Mouse (Mus musculus) gastrocnemius, postnatal 10 days (tissue): ENCODE results near the gene Atg4d. TPM values are rescaled to one million over a fixed set of nuclear protein-coding genes. Genes with fewer than 3 reads are reported as not detected.
A peak's percentile ranks its signal among the peaks of the same experiment; 100 is the strongest.
"Not testable (repeated sequence)": the region's sequence is repeated elsewhere in the genome, so short reads cannot be mapped to it uniquely, and the experiment has no call there.

Experiments
- DNase-seq: peaks from one replicate; pipeline ENCODE4 v3.0.0; 2021; ENCODE audit warnings: mixed read lengths
- total RNA-seq, 2 experiments: library from RNA; stranded (reverse); gene quantifications; 2 replicates each; pipeline ENCODE4 v1.2.3; 2021

Gene Atg4d
- total RNA-seq, 2 experiments from 2014 or later: 28.4 to 31.9 TPM

DNA sequence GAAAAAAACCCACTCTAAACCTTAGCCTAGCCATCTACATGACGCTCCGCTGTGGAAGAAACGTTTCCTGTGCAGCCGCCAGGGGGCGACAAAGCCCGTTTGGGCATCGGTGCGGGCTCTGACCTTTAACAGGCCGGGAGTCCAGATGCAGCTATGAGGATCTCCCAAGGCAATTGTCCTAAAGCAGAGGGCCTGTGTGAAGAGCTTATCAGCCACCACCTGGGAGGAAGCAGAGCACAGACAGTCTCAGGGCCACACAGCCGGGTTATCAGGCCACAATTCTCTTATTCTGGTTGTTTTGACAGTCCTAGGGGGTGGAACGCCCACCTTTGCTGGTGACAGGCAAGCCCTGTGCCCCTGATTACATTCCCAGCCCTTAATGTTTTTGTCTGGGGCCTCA lies 48.3 kb downstream of the Atg4d start:
- DNase-seq: peak; percentile 96

DNA sequence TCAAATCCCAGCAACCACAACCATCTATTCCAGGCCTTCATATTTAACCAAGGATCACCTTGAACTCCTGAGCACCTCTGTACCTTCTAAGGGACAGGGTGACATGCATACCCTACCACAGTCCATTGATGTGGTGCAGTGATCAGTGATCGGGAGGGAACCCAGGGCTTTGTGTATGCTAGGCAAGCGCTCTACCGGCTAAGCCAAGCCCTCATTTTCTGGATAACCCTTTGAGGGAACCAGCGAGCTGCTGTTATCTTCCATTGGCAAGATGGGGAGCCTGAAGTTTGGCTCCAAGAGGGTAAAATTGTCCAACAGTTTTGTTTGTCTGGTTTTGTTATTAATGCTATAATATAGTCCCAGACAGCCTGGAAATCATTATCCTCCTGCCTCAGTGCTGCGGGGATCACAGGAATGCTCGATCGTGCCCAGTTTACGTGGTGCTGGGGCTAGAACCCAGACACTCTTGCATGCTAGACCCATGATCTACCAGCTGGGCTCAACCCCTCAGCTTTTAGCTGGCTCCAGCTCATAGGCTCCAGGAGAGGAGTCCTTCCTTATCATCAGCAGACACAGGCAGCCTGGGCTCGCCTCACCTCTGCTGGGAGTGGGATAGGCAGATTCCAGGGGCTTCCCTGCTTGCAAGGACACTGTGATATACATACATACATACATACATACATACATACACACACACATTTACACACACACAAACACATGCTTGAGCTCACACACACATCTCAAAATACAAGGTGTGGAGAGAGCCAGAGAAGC lies 49.5 kb downstream of the Atg4d start:
- no peak for DNase-seq

DNA sequence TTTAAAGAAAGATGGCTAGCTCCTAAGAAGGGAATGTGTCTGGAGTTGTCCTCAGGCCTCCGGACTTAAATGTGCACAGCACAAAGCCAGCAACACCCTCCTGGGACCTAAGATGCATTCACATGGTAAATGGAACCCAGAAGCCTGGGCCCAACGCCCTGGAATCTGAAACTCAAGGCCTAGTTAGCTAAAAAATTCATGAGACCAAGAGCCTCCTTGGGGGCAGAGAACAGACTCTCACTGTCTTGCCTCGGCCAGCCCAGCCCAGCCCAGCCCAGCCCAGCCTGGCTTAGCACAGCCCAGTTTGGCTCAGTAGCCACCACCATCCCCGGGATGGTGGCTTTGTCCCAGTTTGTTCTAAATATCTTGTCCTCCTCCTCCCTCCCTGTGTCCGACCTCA lies 50.3 kb downstream of the Atg4d start:
- DNase-seq: peak; percentile 32

DNA sequence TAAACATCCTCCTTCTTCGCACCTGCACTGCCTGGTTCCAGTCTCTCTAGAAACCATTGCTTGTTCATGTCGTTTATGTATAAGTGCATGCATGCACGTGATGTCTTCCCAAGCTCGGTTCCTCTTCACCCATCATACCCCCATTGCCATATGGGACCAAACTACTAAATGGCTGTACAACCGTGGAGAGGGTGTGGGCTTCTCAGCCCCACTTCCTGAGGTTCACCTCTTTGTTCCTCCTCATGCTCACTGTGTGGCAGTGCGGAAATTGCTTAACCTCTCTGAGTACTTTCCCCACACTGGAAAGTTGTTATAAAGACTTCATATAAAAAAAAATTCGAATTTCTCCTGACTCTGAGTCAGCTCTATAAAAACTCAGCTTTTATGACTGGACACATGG lies 51.6 kb downstream of the Atg4d start:
- no peak for DNase-seq

DNA sequence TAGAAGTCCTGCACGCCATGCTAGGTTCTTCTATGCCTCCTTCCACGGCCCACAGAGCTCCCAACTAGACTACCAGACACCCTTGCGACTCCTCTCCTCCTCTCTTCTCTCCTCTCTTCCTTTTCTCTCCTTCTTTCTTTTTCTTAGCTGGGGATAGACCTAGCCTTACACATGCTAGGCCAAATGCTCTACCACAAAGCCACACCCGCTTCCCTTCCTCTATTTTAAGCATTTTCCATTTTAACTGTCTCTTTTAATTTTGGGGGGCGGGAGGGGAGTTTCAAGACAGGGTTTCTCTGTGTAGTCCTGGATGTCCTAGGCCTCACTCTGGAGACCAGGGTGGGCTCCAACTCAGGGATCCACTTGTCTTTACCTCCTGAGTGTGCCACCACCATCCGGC lies 53.7 kb downstream of the Atg4d start:
- DNase-seq: no peak

DNA sequence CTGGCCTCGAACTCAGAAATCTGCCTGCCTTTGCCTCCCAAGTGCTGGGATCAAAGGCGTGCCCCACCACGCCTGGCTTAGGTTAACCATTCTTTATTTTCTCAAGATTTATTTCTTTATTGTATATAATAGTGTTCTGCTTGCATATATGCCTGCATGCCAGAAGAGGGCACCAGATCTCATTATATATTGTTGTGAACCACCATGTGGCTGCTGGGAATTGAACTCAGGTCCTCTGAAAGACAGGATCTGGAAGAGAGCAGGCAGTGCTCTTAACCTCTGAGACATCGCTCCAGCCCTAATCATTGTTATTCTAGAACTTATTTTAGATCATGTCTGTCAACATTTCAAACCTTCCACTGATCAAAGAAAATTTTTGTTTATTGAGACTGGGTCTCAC lies 54.4 kb downstream of the Atg4d start:
- no peak for DNase-seq

DNA sequence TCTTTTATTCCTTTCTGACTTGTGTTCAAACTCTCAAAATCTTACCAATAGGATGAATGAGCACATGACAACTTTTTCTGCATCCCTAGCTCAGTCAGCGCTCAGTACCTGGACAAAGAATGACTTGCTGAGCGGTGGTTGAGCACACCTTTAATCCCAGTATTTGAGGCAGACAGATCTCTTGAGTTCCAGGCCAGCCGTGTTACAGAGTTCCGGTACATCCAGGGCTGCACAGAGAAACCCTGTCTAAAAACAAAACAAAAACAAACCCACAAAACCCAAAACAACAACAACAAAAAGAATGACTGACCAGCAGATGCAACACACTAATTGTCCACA lies 55.2 kb downstream of the Atg4d start:
- DNase-seq: no peak

DNA sequence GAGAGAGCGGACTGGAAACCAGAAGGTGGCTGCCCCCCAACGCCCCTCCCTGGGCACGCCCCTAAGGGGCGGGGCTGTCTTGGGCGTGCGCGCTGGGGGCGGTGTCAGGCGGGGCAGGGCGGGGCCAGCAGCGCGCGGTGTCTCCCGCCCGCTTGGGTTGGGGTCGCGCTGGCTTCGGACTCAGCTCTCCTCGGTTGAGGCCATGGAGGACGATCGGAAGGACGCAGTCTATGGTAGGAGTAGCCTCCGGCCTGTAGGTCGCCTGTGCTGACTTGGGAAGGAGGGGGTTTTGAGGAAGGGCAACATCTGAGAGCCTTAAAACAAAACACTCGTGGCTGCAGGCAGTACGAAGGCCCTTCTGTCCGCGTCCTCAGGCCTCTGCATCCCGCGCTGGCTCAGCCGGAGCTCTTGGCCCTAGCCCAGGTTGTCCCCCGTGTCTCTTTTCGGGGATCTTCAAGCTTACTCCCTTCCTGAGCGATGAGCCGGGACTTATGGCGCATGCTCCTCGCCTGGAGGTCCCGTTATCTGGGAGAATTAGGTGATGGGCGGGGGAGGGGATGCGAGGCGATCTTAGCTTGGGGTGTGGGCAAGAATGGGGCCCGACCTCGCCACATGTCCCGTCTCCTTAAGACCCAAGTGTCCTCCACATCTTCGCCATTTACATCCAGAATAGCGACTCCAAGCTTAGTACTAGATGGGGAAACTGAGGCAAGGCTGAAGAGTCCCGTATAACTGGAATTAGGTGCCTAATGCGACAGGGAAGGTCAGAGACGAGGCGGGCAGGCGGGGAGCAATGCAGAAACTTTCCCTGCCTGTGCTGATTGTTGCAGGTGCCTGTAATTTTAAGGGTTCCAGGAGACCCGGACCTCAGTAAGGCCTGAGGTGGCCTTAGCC lies 55.8 kb downstream of the Atg4d start, which contains the start of gene Slc44a2:
Gene Slc44a2 (plus strand): TSS at position 80 of the 894 bp plus-strand sequence.
- DNase-seq: peak; percentile 85

DNA sequence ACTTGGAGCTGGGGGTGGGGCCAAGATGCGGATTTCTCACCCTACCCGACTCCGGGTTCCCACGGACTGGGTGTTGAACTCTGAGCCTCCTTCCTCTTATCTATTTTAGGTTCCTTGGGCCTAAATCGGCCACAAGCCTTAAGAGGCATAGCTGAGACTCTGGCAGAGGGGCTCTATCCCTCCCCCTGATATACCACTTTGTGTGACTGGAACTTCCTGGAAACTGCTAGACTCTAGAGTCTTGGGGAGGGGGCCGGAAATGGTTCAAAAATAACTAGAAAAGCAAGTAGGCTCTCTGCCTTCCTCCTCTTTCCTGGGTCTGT lies 56.4 kb downstream of the Atg4d start:
- no peak for DNase-seq

DNA sequence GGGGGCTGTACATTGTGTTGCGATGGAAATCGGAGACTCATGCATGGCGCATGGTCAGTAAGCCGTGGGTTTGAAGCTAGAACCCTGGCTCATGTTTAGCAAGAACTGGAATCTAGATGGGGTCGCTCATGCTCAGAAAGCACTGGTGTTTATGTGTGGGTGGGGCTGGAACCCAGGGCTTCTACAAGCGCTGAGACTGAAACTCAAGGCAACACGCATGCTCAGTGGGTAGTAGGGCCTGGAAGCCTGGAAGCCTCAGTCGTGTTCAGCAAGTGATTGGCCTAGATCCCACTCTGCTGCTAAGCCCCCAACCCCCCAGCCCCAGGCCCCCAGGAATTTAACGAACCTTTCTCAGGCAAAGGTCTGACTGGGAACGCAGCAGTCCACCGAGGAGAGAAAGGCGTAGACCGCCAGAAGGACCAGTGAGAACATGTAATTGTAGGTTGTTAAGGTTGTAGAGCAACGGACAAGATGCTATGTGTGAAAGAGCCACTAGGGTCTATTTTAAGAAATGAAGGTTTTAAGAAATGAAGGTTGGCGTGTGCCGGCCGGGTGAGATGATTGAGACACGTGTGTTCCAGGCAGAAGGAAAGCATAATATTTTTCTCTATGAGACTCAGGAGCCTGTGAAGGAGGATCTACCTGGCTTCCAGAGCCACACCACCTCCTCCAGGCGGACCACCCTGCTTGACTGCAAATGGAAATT lies 57.3 kb downstream of the Atg4d start:
- DNase-seq: no peak

DNA sequence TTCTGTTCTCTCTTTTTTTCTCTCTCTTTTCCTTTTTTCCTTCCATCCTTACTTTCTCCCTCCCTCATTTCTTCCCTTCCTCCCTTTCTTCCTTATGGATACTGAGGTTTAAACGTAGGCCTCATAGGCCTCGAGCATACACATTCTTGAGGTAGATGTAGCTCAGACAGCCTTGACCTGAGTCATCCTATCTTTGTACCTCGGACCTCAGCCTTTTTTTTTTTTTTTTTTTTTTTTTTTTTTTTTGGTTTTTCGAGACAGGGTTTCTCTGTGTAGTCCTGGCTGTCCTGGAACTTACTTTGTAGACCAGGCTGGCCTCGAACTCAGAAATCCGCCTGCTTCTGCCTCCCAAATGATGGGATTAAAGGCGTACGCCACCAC lies 57.8 kb downstream of the Atg4d start:
- not testable (repeated sequence) for DNase-seq

DNA sequence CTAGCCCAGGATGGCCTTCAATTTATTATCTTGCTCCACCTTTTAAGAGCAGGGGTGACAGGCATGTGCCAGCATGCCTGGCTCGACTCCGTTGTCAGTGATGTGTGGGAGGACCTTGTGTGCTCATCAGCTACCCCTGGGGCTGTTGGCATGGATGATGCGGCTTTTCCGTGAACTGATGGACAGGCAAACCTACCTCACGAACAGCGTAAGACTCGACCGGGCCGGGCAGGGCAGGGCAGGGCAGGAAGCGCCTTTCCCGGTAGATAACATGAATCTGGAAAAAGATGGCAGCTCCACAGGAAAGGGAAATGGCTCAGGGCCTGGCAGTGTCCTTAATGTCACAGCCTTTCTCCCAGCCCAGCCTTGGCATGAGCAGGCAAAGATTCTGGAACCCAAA lies 59.2 kb downstream of the Atg4d start:
- DNase-seq: no peak

Other genes with a start within 250 kb of the Atg4d start
- gene Icam1, start 249.3 kb upstream of the Atg4d start, total RNA-seq: 1 to 10 TPM; 3.8 to 5.6 TPM
- gene Icam4, start 235.9 kb upstream of the Atg4d start, total RNA-seq: under 1 TPM in 1 of 2 experiments, not detected in 1; 0.70 TPM
- gene Icam5, start 233.2 kb upstream of the Atg4d start, total RNA-seq: under 1 TPM; 0.14 to 0.25 TPM
- not detected for gene Zglp1, start 198.2 kb upstream of the Atg4d start, total RNA-seq
- gene Gm49373, start 192.2 kb upstream of the Atg4d start, total RNA-seq: under 1 TPM; 0.14 to 0.32 TPM
- gene Fdx1l, start 191.7 kb upstream of the Atg4d start, total RNA-seq: 10 to 100 TPM; 24.2 to 24.9 TPM
- 1 to 10 TPM in 1 of 2 experiments, under 1 TPM in 1; 0.61 to 1.2 TPM for gene Gm38431, start 173.3 kb upstream of the Atg4d start, total RNA-seq
- gene Raver1, start 173.3 kb upstream of the Atg4d start, total RNA-seq: 10 to 100 TPM; 22.1 to 25.6 TPM
- 1 to 10 TPM; 5.1 to 7.6 TPM for gene Tyk2, start 134.1 kb upstream of the Atg4d start, total RNA-seq
- 100 to 1,000 TPM; 138 to 151 TPM for gene Cdc37, start 115.3 kb upstream of the Atg4d start, total RNA-seq
- 10 to 100 TPM; 22.1 to 23.2 TPM for gene Pde4a, start 99.6 kb upstream of the Atg4d start, total RNA-seq
- 10 to 100 TPM; 59.6 to 60.9 TPM for gene Keap1, start 25.9 kb upstream of the Atg4d start, total RNA-seq
- under 1 TPM; 0.09 to 0.19 TPM for gene S1pr5, start 16.9 kb upstream of the Atg4d start, total RNA-seq
- gene Kri1, start 22.7 kb downstream of the Atg4d start, total RNA-seq: 10 to 100 TPM; 10.8 to 14.5 TPM
- 10 to 100 TPM; 14.2 to 16.1 TPM for gene Cdkn2d, start 26.1 kb downstream of the Atg4d start, total RNA-seq
- gene Ap1m2, start 47.0 kb downstream of the Atg4d start, total RNA-seq: not detected
- 100 to 1,000 TPM; 131 to 140 TPM for gene Slc44a2, start 55.4 kb downstream of the Atg4d start, total RNA-seq
- 10 to 100 TPM; 34.9 to 49.0 TPM for gene Ilf3, start 102.6 kb downstream of the Atg4d start, total RNA-seq
- gene Qtrt1, start 146.5 kb downstream of the Atg4d start, total RNA-seq: 10 to 100 TPM in 1 of 2 experiments, 1 to 10 TPM in 1; 8.5 to 11.4 TPM
- gene Dnm2, start 159.6 kb downstream of the Atg4d start, total RNA-seq: 10 to 100 TPM; 52.4 to 64.5 TPM
- 10 to 100 TPM; 29.5 to 31.8 TPM for gene Tmed1, start 245.0 kb downstream of the Atg4d start, total RNA-seq